Mouse (Mus musculus): Measurements from ENCODE around the gene Cntln. TPM values are rescaled to one million over a fixed set of nuclear protein-coding genes. Genes with fewer than 3 reads are reported as not detected.

The Cntln gene
- polyA plus RNA-seq, 1 experiment: 1.9 TPM

DNA sequence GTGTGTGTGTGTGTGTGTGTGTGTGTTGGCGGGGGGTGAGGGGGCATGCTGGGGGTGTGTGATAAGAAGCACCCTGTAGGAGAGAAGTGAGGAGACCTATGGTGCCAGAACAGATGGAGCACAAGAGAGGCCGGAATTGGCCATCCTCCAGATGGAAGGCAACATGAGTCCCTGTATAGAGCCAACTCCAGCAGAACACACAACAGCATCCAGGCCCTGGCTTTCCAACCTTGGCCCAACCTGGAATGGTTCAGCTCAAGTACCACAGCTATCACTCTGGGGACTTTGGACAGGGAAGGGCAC is 279.2 kb downstream of the Cntln start:
- Histone ChIP-seq H3K27me3 (replicated peaks; ENCODE audit: control insufficient read depth, insufficient read depth, low read length) (no peaks in the 10 kb centered on the region), H3K4me3 (ENCODE audit: insufficient read depth, low read depth, low read length) (no peak overlapping the region), H3K36me3 (ENCODE audit: control insufficient read depth, insufficient read depth, low read length) (no peaks in the 10 kb centered on the region), H3K27ac (ENCODE audit: insufficient read depth, low read depth, low read length) (no peak overlapping the region), H3K4me1 (ENCODE audit: control insufficient read depth, insufficient read depth, low read length) (no peaks in the 10 kb centered on the region)
- WGBS: 85% methylated on average over 2 of the region's 2 CpGs
- no peak for DNase-seq
- no peak for TF ChIP-seq CTCF (conservative IDR thresholded peaks at IDR 0.05; ENCODE audit: insufficient read depth, insufficient read length, low read depth, low read length)
- TF ChIP-seq POLR2A (IDR thresholded peaks at IDR 0.05; ENCODE audit: low read depth, low read length): no peak

DNA sequence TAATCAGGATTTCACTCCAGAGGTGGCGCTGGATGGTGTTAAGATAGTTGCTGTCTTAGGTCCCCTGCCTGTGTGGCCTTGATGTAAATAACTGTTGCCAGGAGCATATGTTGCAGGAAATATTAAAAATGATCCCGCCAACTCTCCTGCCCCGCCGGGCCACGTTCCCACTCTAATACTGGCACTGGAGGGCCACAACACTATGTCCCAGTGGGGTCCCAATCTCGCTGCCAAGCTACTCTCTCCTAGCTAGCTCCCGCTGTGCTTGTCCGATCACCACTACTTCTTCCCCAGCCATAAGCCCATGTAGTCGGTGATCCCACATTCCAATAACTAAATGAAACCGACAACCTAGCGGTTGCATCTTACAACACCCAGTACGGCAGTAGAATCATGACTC is 283.9 kb downstream of the Cntln start:
- DNase-seq: no peak
- Histone ChIP-seq H3K27ac (ENCODE audit: insufficient read depth, low read depth, low read length) (no peak overlapping the region), H3K4me3 (ENCODE audit: insufficient read depth, low read depth, low read length) (no peak overlapping the region), H3K4me1 (ENCODE audit: control insufficient read depth, insufficient read depth, low read length) (no peaks in the 10 kb centered on the region), H3K36me3 (ENCODE audit: control insufficient read depth, insufficient read depth, low read length) (no peaks in the 10 kb centered on the region), H3K27me3 (replicated peaks; ENCODE audit: control insufficient read depth, insufficient read depth, low read length) (no peaks in the 10 kb centered on the region)
- WGBS: 95% methylated on average over 12 of the region's 12 CpGs
- TF ChIP-seq CTCF (conservative IDR thresholded peaks at IDR 0.05; ENCODE audit: insufficient read depth, insufficient read length, low read depth, low read length): no peak
- TF ChIP-seq POLR2A (IDR thresholded peaks at IDR 0.05; ENCODE audit: low read depth, low read length): no peak

DNA sequence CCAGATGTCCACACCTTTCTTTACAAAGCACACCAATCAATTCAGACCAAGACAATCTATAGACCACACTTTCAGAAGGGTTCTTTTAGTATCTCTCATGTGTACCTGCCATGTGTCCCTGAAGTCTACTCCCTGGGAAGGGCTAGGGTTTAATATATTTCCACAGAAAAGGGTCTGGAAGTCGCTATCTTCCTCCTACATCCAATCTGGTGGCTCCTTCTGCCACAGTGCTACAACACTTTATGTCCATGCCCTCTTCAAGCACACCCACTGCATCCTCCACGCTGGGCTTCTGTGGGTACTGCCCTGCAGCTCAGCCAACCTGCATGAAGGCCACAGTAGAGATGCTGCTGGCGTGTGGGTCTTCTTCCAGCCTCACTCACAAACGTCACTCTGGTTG is 291.4 kb downstream of the Cntln start:
- WGBS: 90% methylated on average over 4 of the region's 4 CpGs
- Histone ChIP-seq H3K36me3 (ENCODE audit: control insufficient read depth, insufficient read depth, low read length) (no peaks in the 10 kb centered on the region), H3K4me1 (ENCODE audit: control insufficient read depth, insufficient read depth, low read length) (no peaks in the 10 kb centered on the region), H3K27ac (ENCODE audit: insufficient read depth, low read depth, low read length) (no peak overlapping the region), H3K4me3 (ENCODE audit: insufficient read depth, low read depth, low read length) (no peak overlapping the region), H3K27me3 (replicated peaks; ENCODE audit: control insufficient read depth, insufficient read depth, low read length) (no peaks in the 10 kb centered on the region)
- no peak for DNase-seq
- no peak for TF ChIP-seq CTCF (conservative IDR thresholded peaks at IDR 0.05; ENCODE audit: insufficient read depth, insufficient read length, low read depth, low read length)
- no peak for TF ChIP-seq POLR2A (IDR thresholded peaks at IDR 0.05; ENCODE audit: low read depth, low read length)

DNA sequence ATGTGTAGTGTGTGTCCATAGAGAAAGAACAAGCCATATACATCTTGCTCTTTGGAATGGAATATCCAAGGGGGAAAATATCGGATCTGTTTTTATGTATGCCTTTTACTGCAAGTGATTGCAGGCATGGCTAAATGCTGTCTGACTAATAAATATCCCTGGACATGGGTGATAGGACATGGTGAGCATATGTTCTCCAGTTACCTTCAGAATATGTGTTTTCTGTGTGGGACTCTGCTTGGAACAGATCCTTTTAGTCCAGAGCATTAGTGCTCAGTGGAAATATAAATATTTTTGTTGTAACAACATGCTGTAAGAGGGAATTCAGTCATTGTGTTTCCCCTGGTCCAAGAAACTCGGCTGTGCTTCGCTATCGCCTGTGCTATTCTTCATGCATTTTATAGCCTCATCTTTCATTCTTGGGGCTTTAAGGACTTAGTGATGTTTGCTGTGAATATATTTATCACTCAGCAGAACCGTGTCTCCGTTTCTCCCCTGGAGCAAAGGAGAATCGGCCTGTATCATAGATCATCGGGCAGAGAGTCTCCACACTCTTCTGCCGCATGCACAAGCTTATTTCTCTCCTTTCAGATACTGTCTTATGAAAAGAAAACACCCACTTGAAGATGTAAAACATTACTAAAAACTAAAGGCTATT is 294.4 kb downstream of the Cntln start:
- H3K27me3 ChIP-seq (replicated peaks; ENCODE audit: control insufficient read depth, insufficient read depth, low read length): no peaks in the 10 kb centered on the region
- no peak for TF ChIP-seq POLR2A (IDR thresholded peaks at IDR 0.05; ENCODE audit: low read depth, low read length)
- no peak for TF ChIP-seq CTCF (conservative IDR thresholded peaks at IDR 0.05; ENCODE audit: insufficient read depth, insufficient read length, low read depth, low read length)
- DNase-seq: no peak
- no peaks in the 10 kb centered on the region for H3K36me3 ChIP-seq (ENCODE audit: control insufficient read depth, insufficient read depth, low read length)
- H3K4me3 ChIP-seq (ENCODE audit: insufficient read depth, low read depth, low read length): no peak overlapping the region
- WGBS: 46% methylated on average over 9 of the region's 9 CpGs
- no peak overlapping the region for H3K27ac ChIP-seq (ENCODE audit: insufficient read depth, low read depth, low read length)
- no peaks in the 10 kb centered on the region for H3K4me1 ChIP-seq (ENCODE audit: control insufficient read depth, insufficient read depth, low read length)

Other genes starting within 250 kb of the Cntln start
- gene Bnc2, start 209.0 kb upstream of the Cntln start, polyA plus RNA-seq (2012; rRNA removed): 20.1 and 27.5 TPM in 2 replicates